ENCODE assay signal across 8 mouse cellular contexts in the genomic region with DNA sequence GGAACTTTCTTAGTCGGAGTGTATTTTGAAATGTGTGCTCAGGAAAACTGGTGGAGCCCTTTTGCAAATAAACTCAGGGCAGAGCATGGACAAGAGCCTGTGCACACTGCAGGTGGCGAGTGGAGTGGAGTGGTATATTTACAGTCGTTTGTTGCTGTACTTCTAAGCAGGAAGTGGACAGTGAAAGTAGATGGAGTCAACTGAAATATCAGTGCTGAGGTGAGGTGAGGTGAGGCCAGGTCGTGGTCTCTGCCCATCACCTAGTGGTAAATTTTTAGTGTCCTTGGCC. TPM values are rescaled to one million over a fixed set of nuclear protein-coding genes. Genes with fewer than 3 reads are reported as not detected.
DNase-seq lines count a peak whose midpoint lies in the region; ATAC-seq and TF ChIP-seq lines count a peak whose summit lies in the region.

No protein-coding gene starts in this region.

- peaks cover 69% of the 10 kb centered on the region for H3K79me2 ChIP-seq in myocyte (ENCODE audit: control insufficient read depth, insufficient read depth)

- no peak overlapping the region for H3ac ChIP-seq in myocyte (ENCODE audit: control insufficient read depth, insufficient read length)

- WGBS in kidney, embryonic 15.5 days: 8% methylated on average over 4 of the region's 4 CpGs
- 4% methylated on average over 4 of the region's 4 CpGs for WGBS in intestine, embryonic 16.5 days

- peaks cover 24% of the 10 kb centered on the region; the same call in 1 of the 2 replicates for H3K36me3 ChIP-seq in kidney, embryonic 15.5 days
- H3K36me3 ChIP-seq in intestine, embryonic 16.5 days (ENCODE audit: control insufficient read depth, insufficient read depth, low read length): no peaks in the 10 kb centered on the region
- H3K36me3 ChIP-seq in myocyte (ENCODE audit: control insufficient read depth, insufficient read depth): no peaks in the 10 kb centered on the region

- no peaks in the 10 kb centered on the region for H3K27me3 ChIP-seq in kidney, embryonic 15.5 days
- no peaks in the 10 kb centered on the region for H3K27me3 ChIP-seq in intestine, embryonic 16.5 days (replicated peaks; ENCODE audit: control insufficient read depth, insufficient read depth, low read length)
- H3K27me3 ChIP-seq in myocyte (ENCODE audit: control insufficient read depth, insufficient read depth, insufficient read length): no peaks in the 10 kb centered on the region

- H3K27ac ChIP-seq in kidney, embryonic 15.5 days: peak overlapping the region; percentile 50; the same call in 1 of the 2 replicates
- peak overlapping the region; percentile 6; the same call in 1 of the 2 replicates for H3K27ac ChIP-seq in brown adipose tissue, adult 24 weeks (replicated peaks; ENCODE audit: low read depth, low read length)
- peak overlapping the region; percentile 96 for H3K27ac ChIP-seq in intestine, embryonic 16.5 days (ENCODE audit: low read length)

- H3K4me2 ChIP-seq in kidney, embryonic 15.5 days: peak overlapping the region; percentile 75
- peak overlapping the region; percentile 50 for H3K4me2 ChIP-seq in intestine, embryonic 16.5 days (ENCODE audit: low read depth, low read length)
- peak overlapping the region; percentile 99 for H3K4me2 ChIP-seq in myocyte (ENCODE audit: low read depth)

- peaks cover 64% of the 10 kb centered on the region for H3K4me1 ChIP-seq in kidney, embryonic 15.5 days
- peaks cover 28% of the 10 kb centered on the region for H3K4me1 ChIP-seq in brown adipose tissue, adult 24 weeks (ENCODE audit: control insufficient read depth, insufficient read depth, insufficient read length, low read length)
- peaks cover 30% of the 10 kb centered on the region for H3K4me1 ChIP-seq in intestine, embryonic 16.5 days (ENCODE audit: control insufficient read depth, insufficient read depth, low read length)

- peak overlapping the region; percentile 94 for H3K4me3 ChIP-seq in kidney, embryonic 15.5 days (replicated peaks)
- peak overlapping the region; percentile 100 for H3K4me3 ChIP-seq in brown adipose tissue, adult 24 weeks (ENCODE audit: insufficient read depth, low read depth, low read length)
- peak overlapping the region; percentile 77 for H3K4me3 ChIP-seq in intestine, embryonic 16.5 days (ENCODE audit: low read length)
- H3K4me3 ChIP-seq in myocyte: peak overlapping the region; percentile 61

- H3K9me3 ChIP-seq in kidney, embryonic 15.5 days (replicated peaks): no peaks in the 10 kb centered on the region
- H3K9me3 ChIP-seq in intestine, embryonic 16.5 days (ENCODE audit: control insufficient read depth, low read length): no peaks in the 10 kb centered on the region

- peak overlapping the region; percentile 92 for H3K9ac ChIP-seq in kidney, embryonic 15.5 days
- H3K9ac ChIP-seq in intestine, embryonic 16.5 days (ENCODE audit: low read depth, low read length): peak overlapping the region; percentile 98

- no peak for ATAC-seq in kidney, embryonic 15.5 days (replicated peaks; ENCODE audit: low FRiP score)
- no peak for ATAC-seq in intestine, embryonic 16.5 days

- TF ChIP-seq POLR2A in myocyte (IDR thresholded peaks at IDR 0.05; ENCODE audit: insufficient read length, low read depth): no peak

- no peak for DNase-seq in kidney, postnatal 4 days
- no peak for DNase-seq in gastrocnemius, postnatal 10 days
- DNase-seq in adrenal gland, postnatal 36 days: no peak
- no peak for DNase-seq in layer of hippocampus, postnatal 36 days

TF ChIP-seq in myocyte, 11 proteins besides CTCF, POLR2A, EP300 and RAD21:
- TF ChIP-seq SRF (IDR thresholded peaks at IDR 0.05; ENCODE audit: control insufficient read depth, insufficient read length, low read depth): no peak
- TF ChIP-seq E2F4 (IDR thresholded peaks at IDR 0.05; ENCODE audit: insufficient read depth): no peak
- TF ChIP-seq MAX (IDR thresholded peaks at IDR 0.05; ENCODE audit: low read depth): no peak
- TF ChIP-seq REST (IDR thresholded peaks at IDR 0.05; ENCODE audit: insufficient read depth, insufficient read length): no peak
- TF ChIP-seq MYOG (IDR thresholded peaks at IDR 0.05; ENCODE audit: control insufficient read depth in 1 of 3, insufficient read depth in 1 of 3, insufficient read length in 2 of 3, low read depth in 2 of 3): no peak
- TF ChIP-seq TCF3 (IDR thresholded peaks at IDR 0.05; ENCODE audit: insufficient read length, low read depth): no peak
- no peak for TF ChIP-seq TCF12 (IDR thresholded peaks at IDR 0.05; ENCODE audit: insufficient read depth, poor library complexity, severe bottlenecking)
- TF ChIP-seq USF1 (IDR thresholded peaks at IDR 0.05; ENCODE audit: low read depth): no peak
- no peak for TF ChIP-seq MYOD1 (IDR thresholded peaks at IDR 0.05; ENCODE audit: control insufficient read depth in 1 of 3, insufficient read length in 2 of 3, low read depth in 2 of 3)
- TF ChIP-seq CEBPB (IDR thresholded peaks at IDR 0.05; ENCODE audit: insufficient read depth, poor library complexity, severe bottlenecking): no peak
- no peak for TF ChIP-seq POLR2AphosphoS2 (IDR thresholded peaks at IDR 0.05; ENCODE audit: insufficient read length, low read depth)

RNA-seq across cellular contexts. Expression of gene Ctnnb1, which starts 6.6 kb away (rescaled TPM):
- 543 and 552 TPM in 2 replicates for polyA plus RNA-seq in kidney, embryonic 15.5 days (2015; fragmentation: Nextera tagmentation; extraction: Ambion mirVana)
- 200 and 227 TPM in 2 replicates for polyA plus RNA-seq in brown adipose tissue, adult 24 weeks (2012; ENCODE audit: insufficient read depth, insufficient read length, missing spikeins)
- polyA plus RNA-seq in intestine, embryonic 16.5 days (2015; fragmentation: Nextera tagmentation; extraction: Ambion mirVana): 448 and 454 TPM in 2 replicates
- 294 TPM for polyA plus RNA-seq in myocyte (2012; fragmentation: generic; extraction: Trizol)
- 100 to 1,000 TPM; 306 TPM for total RNA-seq in gastrocnemius, postnatal 10 days (2021)
- total RNA-seq in adrenal gland, postnatal 36 days (2021): 1,000 to 10,000 TPM in 1 of 2 experiments, 100 to 1,000 TPM in 1; 873 to 1,015 TPM
- 100 to 1,000 TPM; 576 to 592 TPM for total RNA-seq in layer of hippocampus, postnatal 36 days (2021)

Comparison
In these comparisons a context has a peak if more than half of its experiments do, and no peak if none do; other contexts are left out.
1. H3K27ac ChIP-seq: peak in every context shown above with its lines; median percentile 96 in intestine, embryonic 16.5 days; 50 in kidney, embryonic 15.5 days; 6 in brown adipose tissue, adult 24 weeks.